Mouse (Mus musculus): ENCODE results near the gene Dirc2.
A peak's percentile ranks its signal among the peaks of the same experiment; 100 is the strongest.

Gene Dirc2

GRCm38 (mm10) chr16:35740943-35741342 is 28.2 kb downstream of the Dirc2 start:
- no peak for DNase-seq (ENCODE audit: inconsistent age in 2 of 2, low spot score in 1 of 2)

- no peak for DNase-seq (ENCODE audit: inconsistent age in 2 of 2, low spot score in 1 of 2)
Measured at GRCm38 (mm10) chr16:35740357-35740756, 28.8 kb downstream of the Dirc2 start.

DNA sequence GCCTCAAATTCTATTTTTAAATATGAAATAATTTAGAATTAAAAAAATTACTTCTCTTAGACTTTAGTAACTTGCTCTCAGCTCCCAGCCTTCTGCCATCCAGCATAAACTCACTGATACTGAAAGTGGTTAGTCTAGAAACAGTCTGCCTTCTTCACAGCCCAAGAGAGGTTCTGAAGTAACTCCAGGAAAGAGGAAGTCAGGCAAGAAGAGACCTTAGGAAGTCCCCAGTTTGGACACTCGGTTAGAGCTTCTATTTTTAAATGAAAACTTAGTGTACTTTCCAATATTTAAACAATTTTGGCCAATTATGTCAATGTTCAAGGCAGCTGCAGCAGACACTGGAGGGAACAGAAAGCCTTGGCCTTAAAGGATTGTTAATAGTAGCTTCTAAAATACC is 29.6 kb downstream of the Dirc2 start:
- DNase-seq (ENCODE audit: inconsistent age in 2 of 2, low spot score in 1 of 2), result no peak

- no peak for DNase-seq (ENCODE audit: inconsistent age in 2 of 2, low spot score in 1 of 2)
Measured at GRCm38 (mm10) chr16:35738096-35738767, 30.9 kb downstream of the Dirc2 start.

- peak; percentile 59 to 82 for DNase-seq (ENCODE audit: inconsistent age in 2 of 2, low spot score in 1 of 2)
Measured at GRCm38 (mm10) chr16:35734038-35734437, 35.1 kb downstream of the Dirc2 start.

GRCm38 (mm10) chr16:35732096-35732495 is 37.1 kb downstream of the Dirc2 start:
- peak in 1 of 2 experiments; percentile 35 for DNase-seq (ENCODE audit: inconsistent age in 2 of 2, low spot score in 1 of 2)

DNA sequence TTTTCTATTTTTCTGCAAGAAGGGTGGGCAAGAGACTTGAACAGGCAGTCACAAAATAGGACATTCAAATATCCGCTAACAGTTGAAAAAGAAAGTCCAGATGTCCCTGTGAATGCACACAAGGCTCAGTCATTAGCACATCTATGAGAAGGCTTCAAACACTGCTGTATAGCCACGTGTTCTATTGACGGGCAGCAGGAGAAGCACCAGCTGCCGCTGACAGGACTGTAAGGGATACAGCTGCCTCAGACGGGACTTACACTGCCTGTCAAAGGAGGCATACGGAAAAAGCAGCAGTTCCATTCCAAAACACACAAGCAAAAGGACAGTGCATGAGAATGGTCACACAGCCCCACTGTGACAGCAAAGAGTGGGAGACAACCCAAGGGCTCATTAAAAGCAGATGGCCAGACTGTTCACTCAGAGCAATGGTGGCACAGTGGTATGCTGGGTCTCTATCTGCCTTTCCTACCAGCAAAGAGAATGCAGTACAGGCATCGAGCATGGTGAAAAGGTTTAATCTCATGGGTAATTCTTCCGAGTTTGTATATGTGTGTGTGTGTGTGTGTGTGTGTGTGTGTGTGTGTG is 39.9 kb downstream of the Dirc2 start:
- no peak for DNase-seq (ENCODE audit: inconsistent age in 2 of 2, low spot score in 1 of 2)

GRCm38 (mm10) chr16:35726601-35727000 is 42.6 kb downstream of the Dirc2 start:
- no peak for DNase-seq (ENCODE audit: inconsistent age in 2 of 2, low spot score in 1 of 2)

GRCm38 (mm10) chr16:35724561-35724960 is 44.6 kb downstream of the Dirc2 start:
- DNase-seq (ENCODE audit: inconsistent age in 2 of 2, low spot score in 1 of 2), result no peak

GRCm38 (mm10) chr16:35717761-35718160 is 51.4 kb downstream of the Dirc2 start:
- no peak for DNase-seq (ENCODE audit: inconsistent age in 2 of 2, low spot score in 1 of 2)

DNA sequence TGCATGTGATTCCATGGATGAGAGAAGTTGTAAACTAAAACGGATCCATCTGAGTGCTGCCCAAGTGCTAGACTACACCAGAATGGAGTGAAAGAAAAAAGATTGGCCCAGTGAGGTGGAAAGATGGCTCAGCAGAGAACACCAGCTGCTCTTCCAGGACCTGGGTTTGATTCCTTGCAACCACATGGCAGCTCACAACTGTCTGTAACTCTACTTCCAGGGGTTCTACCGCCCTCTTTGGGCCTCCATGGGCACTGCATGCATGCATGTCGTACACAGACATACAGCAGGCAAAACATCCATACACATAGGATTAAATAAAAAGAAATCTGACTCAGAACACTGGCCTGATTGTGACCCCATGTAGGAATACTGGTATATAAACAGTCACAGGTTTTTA is 52.9 kb downstream of the Dirc2 start:
- DNase-seq (ENCODE audit: inconsistent age in 2 of 2, low spot score in 1 of 2), result peak in 1 of 2 experiments; percentile 51

DNA sequence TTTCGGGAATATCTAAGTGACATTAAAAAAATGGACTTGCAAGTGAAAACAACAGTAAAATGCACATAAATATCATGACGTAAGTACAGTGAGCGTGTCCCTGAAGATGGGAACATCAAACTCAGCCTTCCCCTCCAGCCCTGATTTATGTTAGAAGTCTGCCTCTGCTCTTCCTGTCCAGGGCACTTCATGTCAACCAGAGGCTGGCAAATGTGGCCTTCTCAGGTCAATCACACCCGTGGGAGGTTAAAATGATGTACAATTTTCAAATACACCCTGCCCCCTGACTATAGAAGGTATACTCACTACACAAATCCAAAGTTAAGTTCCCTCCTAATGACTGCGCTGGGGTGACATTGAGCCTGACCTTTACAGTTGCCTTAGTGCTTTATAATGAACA is 53.4 kb downstream of the Dirc2 start:
- DNase-seq (ENCODE audit: inconsistent age in 2 of 2, low spot score in 1 of 2), result peak; percentile 71 to 82

- no peak for DNase-seq (ENCODE audit: inconsistent age in 2 of 2, low spot score in 1 of 2)
Measured at GRCm38 (mm10) chr16:35715350-35715749, 53.8 kb downstream of the Dirc2 start.

DNA sequence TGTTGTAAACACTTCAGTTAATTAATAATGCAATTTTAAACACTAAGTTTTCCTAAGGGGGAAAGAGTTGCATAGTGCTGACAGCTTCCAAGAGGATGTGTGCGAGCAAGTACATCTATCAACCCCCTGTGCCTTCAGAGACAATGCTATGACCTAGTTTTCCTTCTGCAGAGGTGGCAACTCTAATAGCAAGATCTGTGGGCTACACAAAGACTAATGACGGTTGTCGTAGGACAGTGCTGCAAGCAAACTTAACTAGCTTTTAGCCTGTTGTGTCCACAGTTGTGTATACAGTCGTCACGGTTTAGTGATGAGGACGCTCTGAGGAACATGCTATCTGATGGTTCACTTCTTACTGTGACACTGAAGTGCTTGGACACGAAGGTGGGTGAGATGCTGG is 54.5 kb downstream of the Dirc2 start:
- no peak for DNase-seq (ENCODE audit: inconsistent age in 2 of 2, low spot score in 1 of 2)

DNA sequence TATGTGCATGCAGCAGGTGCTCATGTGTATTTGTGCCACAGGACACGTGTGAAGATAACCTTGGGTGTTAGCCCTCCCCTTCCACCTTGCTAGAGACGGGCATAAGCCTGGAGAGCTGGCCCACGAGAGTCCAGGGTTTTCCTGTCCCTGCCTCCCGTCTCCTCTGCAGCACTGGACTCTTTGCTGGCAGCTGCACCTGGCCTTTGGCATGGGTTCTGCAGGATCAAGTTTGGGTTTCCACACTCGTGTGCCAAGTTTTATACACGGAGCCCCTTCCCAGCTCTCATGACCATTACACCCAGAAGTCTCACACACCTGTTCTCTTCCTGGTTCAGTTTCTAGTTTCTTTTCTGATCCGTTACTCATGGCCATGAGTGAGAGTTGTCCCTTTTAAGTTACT is 55.5 kb downstream of the Dirc2 start:
- no peak for DNase-seq (ENCODE audit: inconsistent age in 2 of 2, low spot score in 1 of 2)

DNA sequence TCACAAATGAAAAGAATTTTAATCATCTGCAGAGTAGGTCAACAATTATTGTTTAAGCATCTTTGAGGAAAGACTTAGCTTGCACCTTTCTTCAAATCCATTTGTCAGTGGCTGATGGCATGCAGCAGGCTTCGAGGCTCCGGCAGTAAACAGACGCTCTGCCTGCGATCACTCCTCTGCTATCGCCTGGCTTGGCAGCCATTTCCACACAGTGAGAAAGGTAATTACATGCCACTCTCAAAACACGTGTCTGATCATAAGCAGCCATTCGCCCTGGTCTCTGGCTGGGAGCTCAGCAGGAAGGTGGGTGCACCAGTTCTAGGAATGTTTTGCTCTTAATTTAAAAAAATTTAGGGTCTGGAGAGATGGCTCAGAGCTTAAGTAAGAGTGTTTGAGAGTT is 58.2 kb downstream of the Dirc2 start:
- DNase-seq (ENCODE audit: inconsistent age in 2 of 2, low spot score in 1 of 2), result no peak

GRCm38 (mm10) chr16:35707004-35707403 is 62.2 kb downstream of the Dirc2 start:
- no peak for DNase-seq (ENCODE audit: inconsistent age in 2 of 2, low spot score in 1 of 2)

DNA sequence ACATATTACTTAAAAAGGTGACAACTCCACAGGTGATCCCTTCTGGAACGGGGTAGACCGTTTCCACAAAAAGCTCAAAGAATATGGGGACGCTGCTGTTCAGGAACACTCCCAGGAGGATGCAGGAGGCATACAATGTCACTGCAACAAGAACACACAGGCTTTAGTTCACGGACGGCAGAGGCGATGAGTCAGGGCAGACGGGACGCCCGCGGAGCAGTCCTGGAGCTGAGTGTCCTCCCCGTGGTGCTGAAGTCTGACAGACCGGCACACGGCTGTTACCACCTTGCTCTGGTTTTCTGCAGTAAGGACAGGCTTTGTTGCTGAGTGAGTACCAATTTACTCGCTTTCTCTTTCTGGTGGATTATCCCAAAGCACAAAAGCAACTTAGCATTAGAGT is 64.4 kb downstream of the Dirc2 start:
- DNase-seq (ENCODE audit: inconsistent age in 2 of 2, low spot score in 1 of 2), result peak in 1 of 2 experiments; percentile 50

GRCm38 (mm10) chr16:35703763-35704679 is 65.1 kb downstream of the Dirc2 start:
- no peak for DNase-seq (ENCODE audit: inconsistent age in 2 of 2, low spot score in 1 of 2)

GRCm38 (mm10) chr16:35701823-35702222 is 67.3 kb downstream of the Dirc2 start:
- no peak for DNase-seq (ENCODE audit: inconsistent age in 2 of 2, low spot score in 1 of 2)

DNA sequence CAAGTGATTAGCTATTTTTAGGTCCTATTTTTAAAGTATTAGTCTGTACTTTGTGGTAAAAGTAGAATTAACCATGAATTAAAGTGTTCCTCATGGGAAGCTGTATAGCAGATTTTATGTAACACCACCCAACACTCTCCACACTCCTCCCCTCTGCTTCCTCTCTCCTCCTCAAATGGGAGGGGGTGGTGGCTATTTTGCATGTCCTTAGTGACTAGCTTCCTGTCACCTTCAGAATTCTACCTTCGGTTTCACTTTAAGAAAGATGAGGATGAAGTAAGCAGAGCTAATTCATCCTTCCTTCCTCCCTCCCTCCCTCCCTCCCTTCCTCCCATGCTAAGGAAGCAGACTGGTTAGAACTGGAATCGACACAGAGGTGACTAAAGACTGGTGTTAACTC is 73.1 kb downstream of the Dirc2 start:
- DNase-seq (ENCODE audit: inconsistent age in 2 of 2, low spot score in 1 of 2), result no peak

All from adrenal gland, adult (tissue).